Mouse (Mus musculus) activated CD4-positive, CD25-positive, alpha-beta regulatory T cell, adult 4 months (primary cell): Measurements from ENCODE around the gene Vmn1r112. TPM values are rescaled to one million over a fixed set of nuclear protein-coding genes. Genes with fewer than 3 reads are reported as not detected.
"Not testable (repeated sequence)": the region's sequence is repeated elsewhere in the genome, so short reads cannot be mapped to it uniquely, and the experiment has no call there.

Experiments
- ATAC-seq: one replicate; pipeline ENCODE4 v1.8.0; 2017
- polyA plus RNA-seq, 2 experiments: library from polyadenylated mRNA; unstranded; fragments of 100-300 nt; shearing (Covaris generic); gene quantifications; one replicate each; pipeline ENCODE4 v1.2.1; 2017

Vmn1r112 gene
- not detected for polyA plus RNA-seq

GRCm38 (mm10) chr7:20770885-20771284 lies at the start of gene Vmn1r112:
Vmn1r112 (plus strand) TSS chr7:20771185.
- not testable (repeated sequence) for ATAC-seq

DNA sequence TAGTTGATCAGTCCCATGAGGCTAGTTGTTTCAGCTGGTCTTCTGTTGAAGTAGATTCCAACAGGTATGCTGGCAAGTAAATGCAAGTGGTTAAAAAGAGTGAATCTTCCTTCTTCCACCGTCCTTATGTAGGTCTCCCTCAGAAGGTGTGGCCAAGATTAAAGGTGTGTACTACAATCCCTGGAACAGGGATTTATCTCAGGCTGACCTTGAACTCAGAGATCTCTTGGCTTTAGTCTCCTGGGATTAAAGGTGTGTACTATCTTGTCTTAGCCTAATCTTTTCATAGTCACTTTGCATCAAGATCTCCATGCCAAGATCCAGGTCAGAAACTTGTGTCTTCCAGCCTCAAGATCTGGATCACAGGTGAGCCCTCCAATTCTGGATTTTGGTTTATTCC lies 40.5 kb upstream of the Vmn1r112 start, which contains the start of gene Gm10668:
TSS of gene Gm10668 (minus strand) at position 101 of the 400 bp plus-strand sequence.
- not testable (repeated sequence) for ATAC-seq

DNA sequence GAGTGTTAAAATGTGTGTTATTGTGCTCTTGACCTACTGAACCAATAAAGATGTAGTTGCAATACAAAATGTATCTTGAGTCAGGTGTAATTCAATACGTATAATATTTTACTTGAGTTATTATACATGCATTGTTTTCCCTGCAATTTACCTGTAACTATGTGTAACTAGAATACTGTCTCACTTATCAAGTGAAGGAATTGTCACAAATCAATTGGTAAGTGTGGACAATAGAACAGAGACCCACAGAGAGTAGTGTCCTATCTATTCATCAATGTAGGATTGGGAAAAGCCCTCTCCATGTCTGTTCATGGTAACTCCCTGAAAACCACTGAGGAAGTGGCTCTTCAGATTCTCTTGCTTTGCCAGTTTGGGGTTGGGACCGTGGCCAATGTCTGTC lies 16.0 kb downstream of the Vmn1r112 start, which contains the start of gene Vmn1r113:
TSS of gene Vmn1r113 (plus strand) at position 301 of the 400 bp plus-strand sequence.
- not testable (repeated sequence) for ATAC-seq

DNA sequence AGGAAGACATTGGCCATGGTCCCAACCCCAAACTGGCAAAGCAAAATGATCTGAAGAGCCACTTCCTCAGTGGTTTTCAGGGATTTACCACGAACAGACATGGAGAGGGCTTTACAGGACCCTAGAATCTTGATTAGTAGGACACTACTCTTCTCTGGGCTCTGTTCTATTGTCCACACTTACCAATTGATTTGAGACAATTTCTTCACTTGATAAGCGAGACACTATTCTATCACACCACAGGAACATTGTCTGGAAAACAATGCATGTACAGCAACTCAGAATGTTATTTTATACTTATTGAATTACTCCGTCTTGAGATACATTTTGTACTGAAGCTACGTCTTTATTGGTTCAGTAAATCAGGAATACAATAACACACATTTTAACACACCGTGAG lies 41.1 kb downstream of the Vmn1r112 start, which contains the start of gene Vmn1r114:
TSS of gene Vmn1r114 (minus strand) at position 101 of the 400 bp plus-strand sequence.
- ATAC-seq: not testable (repeated sequence)

Other genes with a start within 250 kb of the Vmn1r112 start
- gene Vmn1r104, start 237.3 kb upstream of the Vmn1r112 start, polyA plus RNA-seq: not detected
- gene Gm5726, start 225.4 kb upstream of the Vmn1r112 start, polyA plus RNA-seq: not detected
- gene Gm4141, start 194.9 kb upstream of the Vmn1r112 start, polyA plus RNA-seq: not detected
- gene Gm4513, start 172.2 kb upstream of the Vmn1r112 start, polyA plus RNA-seq: under 1 TPM in 1 of 2 experiments, not detected in 1; 0.28 TPM
- gene Vmn1r107, start 102.3 kb upstream of the Vmn1r112 start, polyA plus RNA-seq: not detected
- not detected for gene Vmn1r111, start 68.0 kb upstream of the Vmn1r112 start, polyA plus RNA-seq
- not detected for gene Gm10668, start 40.6 kb upstream of the Vmn1r112 start, polyA plus RNA-seq
- not detected for gene Vmn1r113, start 16.1 kb downstream of the Vmn1r112 start, polyA plus RNA-seq
- gene Vmn1r114, start 41.0 kb downstream of the Vmn1r112 start, polyA plus RNA-seq: not detected
- gene Vmn1r115, start 73.8 kb downstream of the Vmn1r112 start, polyA plus RNA-seq: not detected
- gene Vmn1r116, start 101.1 kb downstream of the Vmn1r112 start, polyA plus RNA-seq: not detected
- gene Vmn1r117, start 112.9 kb downstream of the Vmn1r112 start, polyA plus RNA-seq: not detected
- gene Vmn1r118, start 141.2 kb downstream of the Vmn1r112 start, polyA plus RNA-seq: not detected
- gene Vmn1r119, start 241.3 kb downstream of the Vmn1r112 start, polyA plus RNA-seq: not detected